Mouse (Mus musculus) C2C12 (cell line): ENCODE data around the gene Fam133b. TPM values are rescaled to one million over a fixed set of nuclear protein-coding genes. Genes with fewer than 3 reads are reported as not detected.

Experiments
- H3K27me3 ChIP-seq: one replicate; pipeline ENCODE4 v1.6.1; 2011; ENCODE audit not compliant: control insufficient read depth, insufficient read depth, insufficient read length
- H3K36me3 ChIP-seq: one replicate; pipeline ENCODE4 v1.6.1; 2011; ENCODE audit not compliant: control insufficient read depth, insufficient read depth
- H3K4me3 ChIP-seq: one replicate; pipeline ENCODE4 v1.5.1; 2011; ENCODE audit warnings: mild to moderate bottlenecking, control low read depth; ENCODE audit not compliant: poor library complexity, insufficient read depth, severe bottlenecking
- H3K79me2 ChIP-seq: one replicate; pipeline ENCODE4 v1.6.1; 2011; ENCODE audit not compliant: control insufficient read depth, insufficient read depth
- H3K79me3 ChIP-seq: one replicate; pipeline ENCODE4 v1.6.1; 2011; ENCODE audit warnings: low read depth, control low read depth
- H3ac ChIP-seq: one replicate; pipeline ENCODE3; 2011; ENCODE audit warnings: low read depth; ENCODE audit not compliant: control insufficient read depth, insufficient read length
- CEBPB ChIP-seq: IDR thresholded peaks from one replicate; pipeline ENCODE4 v1.6.1; 2011; ENCODE audit warnings: low read depth, mild to moderate bottlenecking, control low read depth, moderate library complexity
- CTCF ChIP-seq: IDR thresholded peaks from one replicate; pipeline ENCODE4 v1.5.1; 2011; ENCODE audit not compliant: control insufficient read depth, insufficient read depth, insufficient read length
- FOSL1 ChIP-seq: IDR thresholded peaks from one replicate; pipeline ENCODE4 v1.8.0; 2011; ENCODE audit warnings: mild to moderate bottlenecking, low read length; ENCODE audit not compliant: poor library complexity, insufficient read depth, severe bottlenecking
- MAX ChIP-seq: IDR thresholded peaks from one replicate; pipeline ENCODE4 v1.6.1; 2011; ENCODE audit warnings: mild to moderate bottlenecking, control low read depth
- MYOD1 ChIP-seq: IDR thresholded peaks from one replicate; pipeline ENCODE4 v1.6.1; 2011; ENCODE audit warnings: low read depth; ENCODE audit not compliant: control insufficient read depth, insufficient read length
- MYOG ChIP-seq: IDR thresholded peaks from one replicate; pipeline ENCODE4 v1.6.1; 2011; ENCODE audit not compliant: control insufficient read depth, insufficient read length; ENCODE audit errors: extremely low read depth
- USF1 ChIP-seq: IDR thresholded peaks from one replicate; pipeline ENCODE4 v1.6.1; 2011; ENCODE audit warnings: low read depth, mild to moderate bottlenecking, control low read depth, moderate library complexity
- polyA plus RNA-seq: library from polyadenylated mRNA; unstranded; fragments of >200 nt; fragmentation: generic; extraction: Trizol; gene quantifications from one replicate; pipeline ENCODE4 v1.2.1, GENCODE M21; 2012; ENCODE audit warnings: missing spikeins

Fam133b gene
- polyA plus RNA-seq, 1 experiment, result 13.3 TPM

- peaks cover 68% of the 10 kb centered on the region for H3K79me2 ChIP-seq
- H3ac ChIP-seq, result no peak overlapping the region
- H3K36me3 ChIP-seq, result peaks cover 23% of the 10 kb centered on the region
- H3K4me3 ChIP-seq, result no peak overlapping the region
- TF ChIP-seq USF1 (no peak), FOSL1 (no peak), CEBPB (no peak), MAX (no peak), CTCF (no peak), MYOD1 (no peak), MYOG (no peak)
- H3K27me3 ChIP-seq, result no peaks in the 10 kb centered on the region
- peaks cover 30% of the 10 kb centered on the region for H3K79me3 ChIP-seq
Observed at GRCm38 (mm10) chr5:3505553-3505952, 38.1 kb upstream of the Fam133b start.

- peaks cover 68% of the 10 kb centered on the region for H3K79me2 ChIP-seq
- H3ac ChIP-seq, result no peak overlapping the region
- H3K27me3 ChIP-seq, result no peaks in the 10 kb centered on the region
- TF ChIP-seq MYOD1 (no peak), CEBPB (no peak), MYOG (no peak), FOSL1 (no peak), CTCF (no peak), MAX (no peak), USF1 (no peak)
- H3K36me3 ChIP-seq, result peaks cover 35% of the 10 kb centered on the region
- H3K79me3 ChIP-seq, result peaks cover 26% of the 10 kb centered on the region
- no peak overlapping the region for H3K4me3 ChIP-seq
Observed at GRCm38 (mm10) chr5:3508480-3509381, 34.9 kb upstream of the Fam133b start.

GRCm38 (mm10) chr5:3509503-3509902 lies 34.1 kb upstream of the Fam133b start:
- no peak for TF ChIP-seq CEBPB
- no peak for TF ChIP-seq USF1
- TF ChIP-seq CTCF, result no peak
- TF ChIP-seq MAX, result no peak
- no peak for TF ChIP-seq MYOG
- TF ChIP-seq MYOD1, result no peak
- no peak for TF ChIP-seq FOSL1
- Histone ChIP-seq H3K4me3 (no peak overlapping the region), H3ac (no peak overlapping the region), H3K27me3 (no peaks in the 10 kb centered on the region), H3K79me3 (peaks cover 22% of the 10 kb centered on the region), H3K36me3 (peaks cover 38% of the 10 kb centered on the region), H3K79me2 (peaks cover 60% of the 10 kb centered on the region)

- peaks cover 36% of the 10 kb centered on the region for H3K36me3 ChIP-seq
- H3K79me3 ChIP-seq, result peaks cover 16% of the 10 kb centered on the region
- no peak overlapping the region for H3ac ChIP-seq
- H3K4me3 ChIP-seq, result no peak overlapping the region
- H3K79me2 ChIP-seq, result peaks cover 44% of the 10 kb centered on the region
- no peak for TF ChIP-seq MYOD1
- no peak for TF ChIP-seq FOSL1
- no peak for TF ChIP-seq CEBPB
- no peaks in the 10 kb centered on the region for H3K27me3 ChIP-seq
Observed at GRCm38 (mm10) chr5:3511097-3511795, 32.4 kb upstream of the Fam133b start.

GRCm38 (mm10) chr5:3512584-3512983 lies 31.0 kb upstream of the Fam133b start:
- H3K79me3 ChIP-seq, result peaks cover 7% of the 10 kb centered on the region
- H3K27me3 ChIP-seq, result no peaks in the 10 kb centered on the region
- H3K4me3 ChIP-seq, result no peak overlapping the region
- H3K36me3 ChIP-seq, result peaks cover 47% of the 10 kb centered on the region
- no peak overlapping the region for H3ac ChIP-seq
- TF ChIP-seq MYOG (no peak), USF1 (no peak), CTCF (no peak), MAX (no peak), CEBPB (no peak), FOSL1 (no peak), MYOD1 (no peak)
- H3K79me2 ChIP-seq, result peaks cover 30% of the 10 kb centered on the region
